Mouse (Mus musculus) c-Kit-positive CD71-positive TER-119-negative erythroid progenitor cells, embryonic 14.5 days (primary cell): ENCODE results near the gene 1110059G10Rik.
A peak's percentile ranks its signal among the peaks of the same experiment; 100 is the strongest.

ENCODE experiments used
- DNase-seq: peaks from one replicate; pipeline ENCODE4 v3.0.0-alpha.2; 2013; ENCODE audit warnings: low read depth

1110059G10Rik gene

GRCm38 (mm10) chr9:122950643-122951475 is at the start of gene 1110059G10Rik, which contains the start of gene Kif15:
TSS of gene 1110059G10Rik (minus strand) at chr9:122951000.
TSS of gene Kif15 (plus strand) at chr9:122951046.
- peak; percentile 90 for DNase-seq

GRCm38 (mm10) chr9:122999193-122999586 is 48.4 kb upstream of the 1110059G10Rik start:
- DNase-seq: no peak

- DNase-seq: no peak
Observed at GRCm38 (mm10) chr9:122998406-122999192, 47.8 kb upstream of the 1110059G10Rik start.

- DNase-seq: no peak
Observed at GRCm38 (mm10) chr9:122928915-122929314, 21.9 kb downstream of the 1110059G10Rik start.

GRCm38 (mm10) chr9:122922936-122923381 is 27.8 kb downstream of the 1110059G10Rik start, which contains the start of gene Zfp105:
TSS of gene Zfp105 (plus strand) at chr9:122923072.
- no peak for DNase-seq

- no peak for DNase-seq
Observed at GRCm38 (mm10) chr9:122922436-122922835, 28.4 kb downstream of the 1110059G10Rik start.

- DNase-seq: no peak
Observed at GRCm38 (mm10) chr9:122902717-122903535, 47.9 kb downstream of the 1110059G10Rik start.

GRCm38 (mm10) chr9:122901047-122901446 is 49.8 kb downstream of the 1110059G10Rik start:
- no peak for DNase-seq
